Mouse (Mus musculus) lung, adult 18-20 months (tissue): ENCODE results near the gene Pla2g7.

Experiments
- DNase-seq, 2 experiments: peaks; one replicate each; pipeline ENCODE4 v3.0.0; 2022; ENCODE audit warnings: mixed read lengths in 2 of 2

Pla2g7 gene

DNA sequence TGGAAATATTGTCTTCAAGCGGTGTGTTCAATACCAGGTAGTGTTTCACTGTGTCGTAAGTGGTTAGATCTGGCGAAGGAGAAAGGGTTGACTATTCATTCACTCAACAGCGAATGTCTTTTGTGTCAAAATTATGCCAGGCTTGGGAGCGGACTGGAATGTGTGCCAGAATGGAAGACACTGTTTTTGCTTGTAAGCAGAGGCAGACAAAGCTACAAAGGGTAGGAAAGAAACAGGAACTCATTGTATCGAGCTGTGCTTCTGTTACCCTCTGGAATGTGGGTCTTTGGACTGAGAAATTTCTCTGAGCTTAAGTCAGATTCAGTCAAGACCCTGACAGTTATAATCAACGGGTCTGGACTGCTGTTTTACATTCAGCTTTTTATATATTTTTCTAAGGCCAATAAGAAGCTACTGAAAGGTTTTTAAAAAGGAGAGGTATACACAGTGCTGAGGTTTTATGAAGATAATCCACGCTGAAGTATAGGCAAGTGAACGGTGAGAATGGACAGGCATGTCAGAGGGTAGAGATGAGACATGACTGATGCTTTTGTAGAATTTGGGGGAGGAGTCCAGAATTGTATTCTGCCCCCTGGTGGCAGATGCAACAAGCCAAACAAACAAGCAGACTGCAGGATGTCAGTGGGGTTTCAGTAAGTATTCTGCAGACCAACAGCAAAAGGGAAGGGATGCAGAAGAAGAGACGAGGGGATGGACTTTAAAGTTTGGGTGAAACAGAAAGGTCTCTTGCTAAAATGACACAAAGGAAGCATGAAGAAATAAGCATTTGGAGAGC, 81.9 kb downstream of the Pla2g7 start:
- DNase-seq = no peak

DNA sequence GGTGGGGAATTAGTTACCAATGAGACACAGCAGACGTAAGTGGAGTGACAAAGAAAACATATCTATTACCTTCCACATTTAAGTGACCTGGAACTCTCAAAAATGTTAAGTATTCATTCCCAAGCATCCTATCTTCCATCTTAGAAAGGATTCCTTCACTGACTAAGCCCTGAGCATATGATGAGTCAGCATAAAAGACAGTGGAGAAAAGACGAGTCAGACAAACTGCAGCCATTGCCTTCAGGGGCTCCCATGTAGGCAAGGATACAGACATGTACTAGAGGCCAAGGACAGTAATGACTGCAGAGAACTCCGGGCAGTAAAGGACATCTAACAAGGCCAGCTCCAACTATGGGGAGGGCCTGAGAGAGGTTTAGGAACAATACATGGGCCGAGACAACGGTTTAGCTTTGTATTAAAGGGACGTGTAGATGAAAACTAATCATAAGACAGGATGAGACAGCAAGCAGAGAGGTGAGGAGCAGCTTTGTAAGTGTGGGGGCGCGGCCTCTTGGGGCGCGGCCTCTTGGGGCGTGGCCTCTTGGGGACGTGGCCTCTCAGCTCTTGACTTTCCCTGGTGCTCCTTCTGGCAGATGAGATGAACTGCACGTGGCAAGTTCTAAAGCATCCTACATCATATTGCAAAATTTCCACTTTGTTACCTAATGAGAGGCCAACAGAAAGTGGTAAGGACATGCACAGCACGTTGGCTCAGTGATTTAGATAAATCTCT, 83.6 kb downstream of the Pla2g7 start:
- DNase-seq = no peak
